Mouse (Mus musculus) cerebellum, adult 2 months (tissue): ENCODE measurements around the gene Tnip1. TPM values are rescaled to one million over a fixed set of nuclear protein-coding genes. Genes with fewer than 3 reads are reported as not detected.

Experiments used
- DNase-seq, 2 experiments: peaks; one replicate each; pipeline ENCODE4 v3.0.0; 2021
- H3K27ac ChIP-seq: fragments of 200-500 bp; 2 replicates; pipeline ENCODE4 v1.5.1; 2012; ENCODE audit warnings: low read length, control low read depth, inconsistent platforms; ENCODE audit not compliant: insufficient read depth
- H3K27me3 ChIP-seq: fragments of 200-500 bp; 2 replicates; pipeline ENCODE4 v1.6.1; 2012; ENCODE audit warnings: inconsistent platforms, mild to moderate bottlenecking, low read length, moderate library complexity; ENCODE audit not compliant: control insufficient read depth, insufficient read depth
- H3K4me1 ChIP-seq: fragments of 200-500 bp; 2 replicates; pipeline ENCODE4 v1.6.1; 2011; ENCODE audit warnings: low read length; ENCODE audit not compliant: control insufficient read depth, insufficient read depth
- H3K4me3 ChIP-seq: fragments of 200-500 bp; replicated peaks from 2 replicates; pipeline ENCODE3; 2011; ENCODE audit warnings: mild to moderate bottlenecking, low read depth, low read length, control low read depth; ENCODE audit not compliant: insufficient read depth
- CTCF ChIP-seq: fragments of 200-500 bp; IDR thresholded peaks from 2 replicates; pipeline ENCODE4 v1.5.1; 2011; ENCODE audit warnings: low read depth, mild to moderate bottlenecking, control low read depth, low read length, moderate library complexity, borderline replicate concordance; ENCODE audit not compliant: insufficient read depth
- POLR2A ChIP-seq: fragments of 200-500 bp; IDR thresholded peaks from 2 replicates; pipeline ENCODE4 v1.6.1; 2011; ENCODE audit warnings: low read length, control low read depth, borderline replicate concordance; ENCODE audit not compliant: insufficient read depth
- WGBS: fragments of 180-500 bp; shearing (Covaris S2); methylation state at CpG from one replicate; pipeline ENCODE4 v1.1.7; 2018; 5-methylcytosine and 5-hydroxymethylcytosine counted together
- polyA plus RNA-seq: library from polyadenylated mRNA; depleted of rRNA; stranded (reverse); fragments of >200 nt; gene quantifications from 2 replicates; pipeline ENCODE4 v1.2.3, GENCODE M21; 2012

Tnip1 gene
- polyA plus RNA-seq, 1 experiment, result 31.1 TPM

GRCm38 (mm10) chr11:54975756-54976155 lies 13.0 kb upstream of the Tnip1 start:
- Histone ChIP-seq H3K27ac (no peak overlapping the region), H3K27me3 (no peaks in the 10 kb centered on the region), H3K4me3 (no peak overlapping the region), H3K4me1 (peaks cover 3% of the 10 kb centered on the region)
- WGBS, result 96% methylated on average over 2 of the region's 2 CpGs
- no peak for TF ChIP-seq POLR2A
- no peak for TF ChIP-seq CTCF
- no peak for DNase-seq

GRCm38 (mm10) chr11:54975340-54975739 lies 12.6 kb upstream of the Tnip1 start:
- TF ChIP-seq POLR2A (no peak), CTCF (no peak)
- H3K27me3 ChIP-seq, result no peaks in the 10 kb centered on the region
- WGBS, result 85% methylated on average over 5 of the region's 5 CpGs
- peaks cover 3% of the 10 kb centered on the region for H3K4me1 ChIP-seq
- H3K27ac ChIP-seq, result no peak overlapping the region
- DNase-seq, result no peak
- no peak overlapping the region for H3K4me3 ChIP-seq

DNA sequence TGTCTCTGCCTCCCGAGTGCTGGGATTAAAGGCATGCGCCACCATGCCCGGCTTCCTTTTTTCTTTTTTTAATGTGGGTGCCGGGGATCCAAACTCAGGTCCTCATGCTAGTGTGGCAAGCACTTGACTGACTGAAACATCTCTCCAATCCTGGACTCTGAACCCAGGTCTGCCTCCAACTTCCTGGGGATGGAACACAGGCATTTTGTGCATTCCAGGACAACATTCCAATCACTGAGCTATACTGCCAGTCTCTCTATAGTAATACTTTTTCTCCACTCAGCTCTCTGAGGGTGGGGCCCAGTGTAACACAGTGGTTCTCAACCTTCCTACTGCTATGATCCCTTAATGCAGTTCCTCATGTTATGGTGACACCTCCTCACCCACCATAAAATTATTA lies 11.9 kb upstream of the Tnip1 start:
- no peak overlapping the region for H3K27ac ChIP-seq
- no peak for DNase-seq
- peaks cover 3% of the 10 kb centered on the region for H3K4me1 ChIP-seq
- H3K4me3 ChIP-seq, result no peak overlapping the region
- WGBS, result 94% methylated on average over 4 of the region's 4 CpGs
- no peaks in the 10 kb centered on the region for H3K27me3 ChIP-seq
- no peak for TF ChIP-seq POLR2A
- no peak for TF ChIP-seq CTCF

DNA sequence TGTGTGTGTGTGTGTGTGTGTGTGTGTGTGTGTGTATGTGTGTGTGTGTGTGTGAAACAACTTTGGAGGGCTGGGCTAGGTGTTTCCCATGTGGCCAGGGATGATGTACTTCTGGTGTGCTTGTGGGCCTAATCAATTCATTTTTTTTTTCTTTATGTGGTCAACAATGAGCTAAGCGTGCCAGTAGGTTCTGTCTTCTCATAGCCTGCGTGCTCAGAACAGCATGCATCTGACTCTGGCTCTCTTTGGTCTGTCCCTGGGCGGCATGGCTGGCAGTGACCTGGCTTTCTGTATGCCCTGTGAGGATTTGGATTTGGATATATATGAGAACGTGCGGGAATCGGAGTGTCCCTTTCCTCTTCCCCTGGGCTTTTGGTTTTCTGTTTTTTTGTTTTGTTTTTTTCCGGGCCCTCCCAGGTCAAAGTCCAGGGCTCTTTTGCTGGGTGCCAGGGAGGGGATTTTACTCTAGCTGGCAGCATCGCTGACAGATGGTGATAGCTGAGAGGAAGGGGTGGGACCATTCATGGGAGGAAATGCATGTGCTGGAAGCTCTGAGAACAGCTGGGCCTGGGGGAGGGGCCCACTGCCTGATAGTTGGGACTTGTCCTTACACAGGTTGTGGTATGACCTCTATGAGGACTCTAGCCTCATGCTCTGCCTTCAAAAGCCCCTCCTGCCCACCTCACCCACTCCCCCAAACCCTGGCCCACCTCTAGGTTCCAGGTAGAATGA lies 10.9 kb upstream of the Tnip1 start:
- H3K27ac ChIP-seq, result no peak overlapping the region
- WGBS, result 21% methylated on average over 8 of the region's 8 CpGs
- H3K4me3 ChIP-seq, result no peak overlapping the region
- peaks cover 3% of the 10 kb centered on the region for H3K4me1 ChIP-seq
- TF ChIP-seq POLR2A, result no peak
- TF ChIP-seq CTCF, result no peak
- no peaks in the 10 kb centered on the region for H3K27me3 ChIP-seq
- no peak for DNase-seq

- no peak for TF ChIP-seq CTCF
- TF ChIP-seq POLR2A, result no peak
- Histone ChIP-seq H3K4me1 (peaks cover 3% of the 10 kb centered on the region), H3K27ac (no peak overlapping the region), H3K4me3 (no peak overlapping the region), H3K27me3 (no peaks in the 10 kb centered on the region)
- DNase-seq, result no peak
- 62% methylated on average over 6 of the region's 6 CpGs for WGBS
Measured at GRCm38 (mm10) chr11:54972789-54973188, 10.1 kb upstream of the Tnip1 start.

DNA sequence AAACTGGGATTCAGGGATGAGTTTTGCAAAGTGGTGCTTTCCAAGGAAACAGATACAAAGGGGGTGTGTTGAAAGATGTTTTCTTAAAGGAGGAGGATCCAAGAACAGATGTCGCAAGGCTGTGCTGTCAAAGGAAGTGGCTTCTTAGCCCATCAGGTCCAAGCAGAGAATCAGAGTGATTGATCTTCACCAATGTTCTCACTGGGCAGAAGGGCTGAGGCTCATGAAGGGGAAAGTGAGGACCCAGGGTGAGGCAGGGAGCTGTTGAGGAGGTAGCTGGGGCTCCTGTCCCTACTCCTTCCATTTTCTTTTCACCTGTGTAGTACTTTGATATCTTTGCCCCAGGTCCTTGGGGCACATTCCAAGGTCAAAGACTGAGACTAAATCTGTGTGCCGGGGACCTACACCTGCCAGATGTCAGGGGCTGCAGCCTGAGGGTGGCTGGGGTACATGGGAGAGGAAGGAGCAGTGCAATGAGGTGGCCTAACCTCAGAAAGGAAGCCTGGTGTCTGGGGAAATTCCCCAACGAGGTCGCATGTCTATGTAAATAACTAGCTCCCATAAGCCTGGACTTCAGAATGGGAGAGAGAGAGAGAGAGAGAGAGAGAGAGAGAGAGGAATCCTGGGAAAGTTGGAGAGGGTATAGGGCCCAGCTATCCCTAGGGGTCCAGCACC lies 9.5 kb upstream of the Tnip1 start:
- no peaks in the 10 kb centered on the region for H3K27me3 ChIP-seq
- H3K27ac ChIP-seq, result no peak overlapping the region
- H3K4me1 ChIP-seq, result peaks cover 3% of the 10 kb centered on the region
- 78% methylated on average over 4 of the region's 4 CpGs for WGBS
- no peak for TF ChIP-seq CTCF
- TF ChIP-seq POLR2A, result no peak
- no peak for DNase-seq
- no peak overlapping the region for H3K4me3 ChIP-seq

GRCm38 (mm10) chr11:54971365-54972048 lies 8.8 kb upstream of the Tnip1 start:
- Histone ChIP-seq H3K4me1 (peaks cover 3% of the 10 kb centered on the region), H3K4me3 (no peak overlapping the region), H3K27ac (no peak overlapping the region), H3K27me3 (no peaks in the 10 kb centered on the region)
- no peak for TF ChIP-seq CTCF
- TF ChIP-seq POLR2A, result no peak
- 81% methylated on average over 8 of the region's 8 CpGs for WGBS
- DNase-seq, result no peak

- no peak for DNase-seq
- H3K4me3 ChIP-seq, result no peak overlapping the region
- WGBS, result 86% methylated on average over 6 of the region's 6 CpGs
- no peaks in the 10 kb centered on the region for H3K27me3 ChIP-seq
- H3K27ac ChIP-seq, result no peak overlapping the region
- no peaks in the 10 kb centered on the region for H3K4me1 ChIP-seq
- no peak for TF ChIP-seq CTCF
Measured at GRCm38 (mm10) chr11:54965234-54965633, 2.5 kb upstream of the Tnip1 start.
